18 mouse cellular contexts compared by ENCODE assay signal in the genomic region with DNA sequence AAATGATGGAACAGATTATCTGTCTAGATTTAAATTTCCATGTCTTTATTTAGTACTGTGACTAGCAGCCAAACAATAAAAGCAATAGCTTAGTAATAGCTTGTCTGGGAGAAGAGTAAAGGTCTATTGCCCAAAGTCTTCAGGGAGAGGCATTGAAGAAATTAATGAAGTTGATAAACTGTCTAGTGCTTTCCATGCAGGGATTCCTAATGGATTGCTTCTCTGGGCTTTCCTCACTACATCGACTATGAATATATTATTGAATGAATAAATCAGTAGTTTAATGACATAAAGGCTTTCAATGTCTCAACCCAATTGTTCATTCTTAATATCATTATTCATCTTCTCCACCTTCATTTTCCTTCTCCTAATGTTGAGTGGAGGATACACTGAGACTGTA.
"Had no signal": no experiment of that assay in that cellular context is flagged by ENCODE, and none has a peak within 500 bp of the region (broad histone marks: within the 10 kb centered on the region; RNA-seq: fewer than 3 reads in every experiment).

No protein-coding gene starts in this region.

- H3K27ac ChIP-seq: liver, embryonic 12.5 days; liver, embryonic 14.5 days; midbrain, embryonic 12.5 days; stomach, embryonic 15.5 days; stomach, postnatal 0 days had no signal

- H3K4me2 ChIP-seq: liver, embryonic 12.5 days; lung, embryonic 14.5 days; midbrain, embryonic 12.5 days; stomach, embryonic 15.5 days had no signal

- H3K4me3 ChIP-seq: liver, embryonic 12.5 days; midbrain, embryonic 10.5 days; midbrain, embryonic 12.5 days; myocyte; stomach, embryonic 15.5 days had no signal

- H3K27me3 ChIP-seq: liver, embryonic 12.5 days; midbrain, embryonic 12.5 days; stomach, embryonic 15.5 days had no signal

- ATAC-seq: liver, embryonic 12.5 days; midbrain, embryonic 16.5 days had no signal

- H3K9ac ChIP-seq: liver, embryonic 12.5 days; liver, embryonic 14.5 days; lung, embryonic 14.5 days; midbrain, embryonic 12.5 days; stomach, embryonic 15.5 days had no signal

- H3K9me3 ChIP-seq: liver, embryonic 12.5 days; midbrain, embryonic 10.5 days; midbrain, embryonic 12.5 days; stomach, embryonic 15.5 days had no signal

- DNase-seq: lung, adult 18-20 months; lung, embryonic 14.5 days; lung, postnatal 10 days; lung, postnatal 4 days; midbrain, embryonic 14.5 days; right cerebral cortex, adult 18-20 months; right cerebral cortex, postnatal 14 days; thymus, adult 2 months; thymus, postnatal 25 days; thymus, postnatal 4 days had no signal

- H3K4me1 ChIP-seq: liver, embryonic 12.5 days; midbrain, embryonic 12.5 days; stomach, embryonic 15.5 days had no signal

- H3K36me3 ChIP-seq: liver, embryonic 12.5 days; midbrain, embryonic 10.5 days; midbrain, embryonic 12.5 days; stomach, embryonic 15.5 days had no signal
